Mouse (Mus musculus) urinary bladder, adult 18-20 months (tissue): ENCODE results near the gene Rab9.

ENCODE experiments used
- DNase-seq, 2 experiments: peaks; one replicate each; pipeline ENCODE4 v3.0.0; 2022; ENCODE audit warnings: low spot score in 2 of 2, mixed read lengths in 2 of 2

Gene Rab9

GRCm38 (mm10) chrX:166453532-166453931 is 26.1 kb downstream of the Rab9 start:
- no peak for DNase-seq

DNA sequence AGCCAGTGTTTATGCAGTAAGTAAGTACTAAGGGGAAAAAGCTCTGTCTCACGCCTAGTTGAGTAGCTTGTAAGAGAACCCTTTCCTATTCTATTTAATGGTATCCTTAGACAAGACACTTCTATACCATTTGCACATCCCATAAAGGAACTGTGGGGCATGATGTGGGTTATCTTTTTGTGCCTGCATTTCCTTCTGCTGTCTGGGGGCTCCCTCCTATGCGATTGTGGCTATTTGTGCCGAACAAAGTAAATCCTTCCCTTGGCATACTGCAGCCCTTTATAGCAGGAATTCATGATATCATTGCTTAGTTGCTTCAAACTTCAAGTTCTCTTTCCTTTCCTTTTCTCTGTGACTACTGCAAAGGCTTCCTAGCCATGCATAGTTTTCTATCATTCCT is 35.1 kb downstream of the Rab9 start:
- DNase-seq: no peak

DNA sequence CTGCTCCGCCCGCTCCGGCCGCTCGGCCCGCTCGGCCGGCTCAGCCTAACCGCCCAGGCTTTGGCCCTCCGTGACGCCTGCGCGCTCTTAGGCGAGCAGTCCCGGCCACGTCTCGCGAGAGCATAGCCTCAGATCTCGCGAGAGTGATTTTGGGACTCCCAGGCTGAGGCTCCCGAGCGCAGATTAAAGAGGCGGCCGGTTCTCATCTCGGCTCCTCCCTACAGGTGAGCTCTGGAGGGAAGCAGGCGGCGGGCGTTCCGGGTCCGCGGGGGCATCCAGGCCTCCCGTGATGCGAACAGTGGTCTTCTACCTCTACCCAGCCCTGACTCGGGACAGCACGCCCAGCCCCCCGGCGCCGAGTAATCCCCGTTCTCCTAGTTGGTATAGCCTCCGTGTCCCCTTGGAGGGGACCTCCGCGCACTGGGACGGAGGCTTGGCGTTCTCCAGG is 39.0 kb downstream of the Rab9 start, which contains the start of gene Ofd1:
Gene Ofd1 (minus strand): TSS at position 89 of the 448 bp plus-strand sequence.
- DNase-seq: peak; percentile 71 to 83

- no peak for DNase-seq
Observed at GRCm38 (mm10) chrX:166440036-166440615, 39.5 kb downstream of the Rab9 start, which contains the start of gene Trappc2. Trappc2 (plus strand) TSS chrX:166440574.

GRCm38 (mm10) chrX:166434812-166435211 is 44.9 kb downstream of the Rab9 start:
- no peak for DNase-seq

DNA sequence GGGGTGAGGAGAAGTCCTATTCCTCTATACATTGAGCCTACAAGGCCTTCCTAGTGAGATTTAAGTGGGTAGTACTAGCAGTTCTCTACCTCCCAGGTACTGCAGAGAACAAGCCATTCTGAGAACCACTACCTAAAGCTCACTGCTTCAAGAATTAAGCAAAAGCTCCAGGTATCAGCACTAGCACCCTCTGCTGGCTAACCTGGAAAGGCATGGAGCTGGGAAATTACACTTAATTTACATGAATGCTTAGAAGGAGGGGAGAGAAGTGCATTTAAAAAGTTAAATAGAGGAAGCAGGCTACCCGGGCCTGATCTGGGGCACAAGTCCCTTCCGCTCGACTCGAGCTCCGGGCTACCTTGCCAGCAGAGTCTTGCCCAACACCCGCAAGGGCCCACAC is 63.5 kb downstream of the Rab9 start:
- DNase-seq: peak in 1 of 2 experiments; percentile 5

- DNase-seq: no peak
Observed at GRCm38 (mm10) chrX:166407865-166408264, 71.8 kb downstream of the Rab9 start.
